Mouse (Mus musculus): ENCODE measurements around the gene Vamp1. TPM values are rescaled to one million over a fixed set of nuclear protein-coding genes. Genes with fewer than 3 reads are reported as not detected.

Gene Vamp1
- polyA plus RNA-seq, 1 experiment from 2014 or later: 5.8 TPM

DNA sequence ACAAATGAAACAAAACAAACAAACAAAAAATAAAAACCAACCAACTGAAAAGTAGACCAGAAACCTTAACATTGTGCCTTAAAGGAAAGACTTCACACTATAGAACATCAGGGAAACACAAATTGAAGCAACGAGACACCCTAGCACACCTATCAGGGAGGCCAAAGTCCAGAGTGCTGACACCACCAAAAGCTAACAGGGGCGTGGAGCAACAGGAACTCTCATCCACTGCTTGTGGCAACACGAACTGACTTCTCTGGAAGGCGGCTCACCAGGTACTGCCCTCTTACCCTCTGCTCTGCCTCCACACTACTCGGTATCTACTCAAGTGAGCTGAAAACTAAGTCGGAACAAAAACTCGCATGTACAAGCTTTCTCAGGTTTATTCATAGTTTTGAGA lies 76.9 kb downstream of the Vamp1 start:
- H3K4me3 ChIP-seq (replicated peaks): no peak overlapping the region
- no peak overlapping the region for H3K4me2 ChIP-seq (replicated peaks)
- no peak for ATAC-seq (ENCODE audit: insufficient number of reproducible peaks, low FRiP score, low TSS enrichment, low read depth)
- H3K9me3 ChIP-seq (replicated peaks): no peaks in the 10 kb centered on the region
- WGBS: 93% methylated on average over 7 of the region's 7 CpGs
- no peak overlapping the region for H3K27ac ChIP-seq (replicated peaks)
- no peaks in the 10 kb centered on the region for H3K36me3 ChIP-seq
- H3K4me1 ChIP-seq: peaks cover 5% of the 10 kb centered on the region; the same call in 1 of the 2 replicates
- H3K9ac ChIP-seq: no peak overlapping the region
- no peaks in the 10 kb centered on the region for H3K27me3 ChIP-seq

DNA sequence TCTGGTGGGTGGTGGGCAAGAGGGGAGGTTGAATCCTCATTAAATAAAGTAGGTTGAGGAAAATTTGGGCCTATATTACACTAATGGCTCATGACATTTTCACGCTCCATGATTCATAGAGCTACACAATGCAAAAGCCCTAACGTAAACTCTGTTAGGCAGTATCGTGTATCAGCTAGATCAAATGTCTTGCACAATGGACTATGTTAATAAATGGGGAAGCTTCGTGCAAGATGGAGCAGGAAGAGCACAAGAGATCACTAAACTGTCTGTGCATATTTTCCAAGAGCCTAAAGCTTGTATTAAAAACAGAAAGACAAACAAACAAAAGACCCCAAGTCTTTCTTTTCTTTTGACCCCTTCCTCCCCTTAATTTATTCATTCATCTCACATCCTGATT lies 78.7 kb downstream of the Vamp1 start:
- no peak for ATAC-seq (ENCODE audit: insufficient number of reproducible peaks, low FRiP score, low TSS enrichment, low read depth)
- H3K4me2 ChIP-seq (replicated peaks): no peak overlapping the region
- H3K4me1 ChIP-seq: no peaks in the 10 kb centered on the region
- H3K9ac ChIP-seq: no peak overlapping the region
- 66% methylated on average over 4 of the region's 4 CpGs for WGBS
- H3K9me3 ChIP-seq (replicated peaks): no peaks in the 10 kb centered on the region
- H3K27ac ChIP-seq (replicated peaks): no peak overlapping the region
- no peaks in the 10 kb centered on the region for H3K27me3 ChIP-seq
- no peaks in the 10 kb centered on the region for H3K36me3 ChIP-seq
- no peak overlapping the region for H3K4me3 ChIP-seq (replicated peaks)

Small RNAs within 50 kb of the gene (microRNA-seq; reads per million reads assigned to microRNA genes)
- gene Mir3098 (ENCODE audit: borderline number of aligned reads): 0.86 reads per million
- not detected for gene Mir8113 (ENCODE audit: borderline number of aligned reads)

Other genes starting within 250 kb of the Vamp1 start
- gene Pianp, start 218.9 kb upstream of the Vamp1 start, polyA plus RNA-seq (2015; fragmentation: Nextera tagmentation; extraction: Ambion mirVana): 11.3 and 13.7 TPM in 2 replicates
- 18.2 and 19.2 TPM in 2 replicates for gene Zfp384, start 206.4 kb upstream of the Vamp1 start, polyA plus RNA-seq (2015; fragmentation: Nextera tagmentation; extraction: Ambion mirVana)
- gene Ing4, start 175.8 kb upstream of the Vamp1 start, polyA plus RNA-seq (2015; fragmentation: Nextera tagmentation; extraction: Ambion mirVana): 154 TPM in 2 replicates
- 12.5 and 18.4 TPM in 2 replicates for gene Acrbp, start 165.9 kb upstream of the Vamp1 start, polyA plus RNA-seq (2015; fragmentation: Nextera tagmentation; extraction: Ambion mirVana)
- gene Lpar5, start 147.6 kb upstream of the Vamp1 start, polyA plus RNA-seq (2015; fragmentation: Nextera tagmentation; extraction: Ambion mirVana): 3.6 and 5.4 TPM in 2 replicates
- gene Chd4, start 119.6 kb upstream of the Vamp1 start, polyA plus RNA-seq (2015; fragmentation: Nextera tagmentation; extraction: Ambion mirVana): 70.8 and 77.0 TPM in 2 replicates
- 57.5 and 58.3 TPM in 2 replicates for gene Nop2, start 83.6 kb upstream of the Vamp1 start, polyA plus RNA-seq (2015; fragmentation: Nextera tagmentation; extraction: Ambion mirVana)
- 30.3 and 37.6 TPM in 2 replicates for gene Iffo1, start 70.3 kb upstream of the Vamp1 start, polyA plus RNA-seq (2015; fragmentation: Nextera tagmentation; extraction: Ambion mirVana)
- gene Gapdh, start 49.1 kb upstream of the Vamp1 start, polyA plus RNA-seq (2015; fragmentation: Nextera tagmentation; extraction: Ambion mirVana): 1,507 and 1,606 TPM in 2 replicates
- gene Ncapd2, start 23.9 kb upstream of the Vamp1 start, polyA plus RNA-seq (2015; fragmentation: Nextera tagmentation; extraction: Ambion mirVana): 97.2 and 98.7 TPM in 2 replicates
- 198 and 212 TPM in 2 replicates for gene Mrpl51, start 23.8 kb upstream of the Vamp1 start, polyA plus RNA-seq (2015; fragmentation: Nextera tagmentation; extraction: Ambion mirVana)
- 4.8 and 5.2 TPM in 2 replicates for gene Tapbpl, start 16.3 kb downstream of the Vamp1 start, polyA plus RNA-seq (2015; fragmentation: Nextera tagmentation; extraction: Ambion mirVana)
- 2.8 and 3.3 TPM in 2 replicates for gene Cd27, start 21.5 kb downstream of the Vamp1 start, polyA plus RNA-seq (2015; fragmentation: Nextera tagmentation; extraction: Ambion mirVana)
- 0.24 TPM in 1 of 2 replicates, not detected in the other for gene Tuba3a, start 70.5 kb downstream of the Vamp1 start, polyA plus RNA-seq (2015; fragmentation: Nextera tagmentation; extraction: Ambion mirVana)
- gene Ltbr, start 98.3 kb downstream of the Vamp1 start, polyA plus RNA-seq (2015; fragmentation: Nextera tagmentation; extraction: Ambion mirVana): 47.3 and 47.7 TPM in 2 replicates
- gene Scnn1a, start 105.1 kb downstream of the Vamp1 start, polyA plus RNA-seq (2015; fragmentation: Nextera tagmentation; extraction: Ambion mirVana): 7.2 and 8.8 TPM in 2 replicates
- 88.7 and 93.3 TPM in 2 replicates for gene Tnfrsf1a, start 133.8 kb downstream of the Vamp1 start, polyA plus RNA-seq (2015; fragmentation: Nextera tagmentation; extraction: Ambion mirVana)
- gene Plekhg6, start 165.2 kb downstream of the Vamp1 start, polyA plus RNA-seq (2015; fragmentation: Nextera tagmentation; extraction: Ambion mirVana): 3.5 and 3.8 TPM in 2 replicates

Measured in embryonic facial prominence, embryonic 15.5 days (tissue).